Mouse (Mus musculus): ENCODE results near the gene Inpp5a. TPM values are rescaled to one million over a fixed set of nuclear protein-coding genes. Genes with fewer than 3 reads are reported as not detected.

Gene Inpp5a
- polyA plus RNA-seq, 1 experiment from 2014 or later: 22.2 TPM

DNA sequence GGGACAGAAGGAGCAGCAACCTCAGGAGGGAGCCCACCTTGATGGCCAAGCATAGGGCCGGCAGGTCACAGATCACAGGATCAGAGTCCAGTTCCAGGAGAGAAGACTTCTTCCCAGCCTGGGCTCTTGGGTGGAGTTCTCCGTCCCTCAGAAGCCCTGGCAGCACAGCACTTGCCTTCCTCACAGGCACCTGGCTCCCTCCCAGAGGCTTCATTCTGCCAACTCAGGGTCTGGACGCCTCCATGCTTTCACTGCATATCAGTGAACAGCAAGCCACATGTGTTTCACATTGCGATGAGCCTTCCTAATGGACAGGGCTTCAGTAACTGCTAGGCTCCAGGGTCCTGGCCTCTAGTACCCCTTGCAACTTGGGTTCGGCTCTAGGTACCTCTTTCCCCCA is 147.4 kb downstream of the Inpp5a start:
- 89% methylated on average over 5 of the region's 5 CpGs for WGBS

DNA sequence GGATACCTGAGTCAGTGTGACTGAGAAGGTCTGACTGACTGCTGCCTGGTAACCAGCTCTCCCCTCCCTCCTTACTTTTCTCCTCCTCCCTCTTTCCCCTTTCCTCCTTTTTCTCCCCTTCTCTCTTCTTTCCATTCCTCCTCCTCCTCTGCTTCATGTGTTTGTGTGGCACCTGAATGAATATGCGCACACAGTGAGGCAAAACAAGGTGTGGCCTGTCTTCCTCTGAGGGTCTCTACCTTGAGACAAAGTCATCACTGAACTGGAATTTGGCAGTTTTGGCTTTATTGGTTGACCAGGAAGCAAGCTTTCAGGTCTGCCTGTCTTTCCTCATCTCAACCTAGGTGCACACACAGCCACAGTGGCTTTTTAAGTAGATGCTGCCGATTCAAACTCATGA is 147.9 kb downstream of the Inpp5a start:
- Histone ChIP-seq H3K4me3 (replicated peaks) (no peak overlapping the region), H3K9ac (no peak overlapping the region), H3K4me1 (no peaks in the 10 kb centered on the region), H3K36me3 (peaks cover 4% of the 10 kb centered on the region; the same call in 1 of the 2 replicates), H3K27me3 (no peaks in the 10 kb centered on the region), H3K9me3 (replicated peaks) (no peaks in the 10 kb centered on the region), H3K27ac (no peak overlapping the region), H3K4me2 (no peak overlapping the region)
- WGBS: 95% methylated on average over 2 of the region's 2 CpGs
- no peak for ATAC-seq (replicated peaks; ENCODE audit: low FRiP score)

More for the DNA sequence above, 147.4 kb downstream of the Inpp5a start:
- Histone ChIP-seq H3K4me1 (peaks cover 2% of the 10 kb centered on the region), H3K36me3 (peaks cover 3% of the 10 kb centered on the region; the same call in 1 of the 2 replicates), H3K4me3 (replicated peaks) (no peak overlapping the region), H3K9me3 (replicated peaks) (no peaks in the 10 kb centered on the region), H3K27me3 (no peaks in the 10 kb centered on the region), H3K9ac (no peak overlapping the region), H3K4me2 (no peak overlapping the region), H3K27ac (no peak overlapping the region)
- no peak for ATAC-seq (replicated peaks; ENCODE audit: low FRiP score)

DNA sequence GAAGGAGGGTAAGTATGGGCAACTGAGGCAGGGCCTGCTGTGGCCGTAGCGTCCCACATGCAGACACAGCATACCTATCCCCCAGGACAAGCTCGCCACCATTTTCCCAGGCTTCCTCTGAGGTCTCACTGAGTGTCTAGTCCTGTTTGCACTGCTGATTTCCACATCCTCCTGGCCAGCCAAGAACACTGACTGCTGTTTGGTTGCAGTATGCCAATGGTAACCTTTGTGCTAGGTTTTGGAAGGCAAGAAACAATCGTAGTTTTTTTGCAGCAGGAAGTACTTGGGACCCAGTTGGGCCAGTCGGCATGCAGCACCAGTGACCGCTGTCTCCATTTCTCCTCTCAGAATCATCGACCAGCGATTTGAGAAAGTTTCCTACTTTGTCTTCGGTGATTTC is 148.9 kb downstream of the Inpp5a start:
- Histone ChIP-seq H3K4me1 (no peaks in the 10 kb centered on the region), H3K9ac (no peak overlapping the region), H3K9me3 (replicated peaks) (no peaks in the 10 kb centered on the region), H3K36me3 (peaks cover 9% of the 10 kb centered on the region; the same call in 1 of the 2 replicates), H3K4me3 (replicated peaks) (no peak overlapping the region), H3K4me2 (no peak overlapping the region), H3K27me3 (no peaks in the 10 kb centered on the region), H3K27ac (no peak overlapping the region)
- ATAC-seq (replicated peaks; ENCODE audit: low FRiP score): no peak
- 96% methylated on average over 9 of the region's 9 CpGs for WGBS

DNA sequence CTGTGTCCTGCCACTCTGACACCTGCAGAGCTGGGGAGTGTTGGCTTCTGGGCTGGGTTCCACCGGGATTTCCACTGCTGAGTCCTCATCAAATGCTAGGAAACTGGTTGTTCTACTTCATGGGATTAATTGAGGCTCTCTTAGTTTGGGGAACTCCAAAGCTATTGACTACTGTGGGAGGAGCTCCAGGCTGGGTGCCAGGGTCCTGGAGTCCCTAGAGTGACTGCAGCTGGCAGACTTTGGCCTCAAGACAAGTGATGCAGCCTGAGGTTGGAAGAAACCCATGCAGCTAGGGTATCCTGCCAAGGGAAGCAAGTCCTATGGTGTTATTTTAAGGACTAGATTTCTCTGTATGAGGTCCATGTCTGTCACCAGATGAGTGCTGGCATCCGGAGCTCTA is 149.6 kb downstream of the Inpp5a start:
- Histone ChIP-seq H3K27me3 (no peaks in the 10 kb centered on the region), H3K27ac (no peak overlapping the region), H3K36me3 (peaks cover 12% of the 10 kb centered on the region; the same call in 1 of the 2 replicates), H3K4me1 (no peaks in the 10 kb centered on the region), H3K9ac (no peak overlapping the region), H3K9me3 (replicated peaks) (no peaks in the 10 kb centered on the region), H3K4me3 (replicated peaks) (no peak overlapping the region), H3K4me2 (no peak overlapping the region)
- WGBS: 83% methylated on average over 2 of the region's 2 CpGs
- no peak for ATAC-seq (replicated peaks; ENCODE audit: low FRiP score)

DNA sequence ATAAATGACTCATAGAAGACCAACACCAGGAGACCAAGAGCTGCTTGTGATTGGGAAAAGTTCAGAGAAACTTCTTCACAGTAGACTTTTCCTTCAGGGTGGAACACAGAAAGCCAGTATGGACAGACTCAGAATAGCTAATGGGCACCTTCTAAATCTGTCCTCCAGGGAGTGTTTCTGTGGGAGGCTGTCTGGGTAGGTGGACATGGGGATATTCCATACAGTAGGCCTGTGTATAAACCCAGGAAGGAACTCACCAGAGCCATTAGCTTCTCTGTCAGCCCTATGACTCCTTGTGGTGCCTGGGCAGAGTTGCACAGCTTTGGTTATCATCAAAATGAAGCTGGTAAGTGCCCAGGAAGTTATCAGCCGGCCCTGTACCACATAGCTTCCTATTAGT is 151.7 kb downstream of the Inpp5a start:
- Histone ChIP-seq H3K9me3 (replicated peaks) (no peaks in the 10 kb centered on the region), H3K4me2 (no peak overlapping the region), H3K27ac (no peak overlapping the region), H3K9ac (no peak overlapping the region), H3K36me3 (peaks cover 18% of the 10 kb centered on the region; the same call in 1 of the 2 replicates), H3K4me3 (replicated peaks) (no peak overlapping the region), H3K4me1 (no peaks in the 10 kb centered on the region), H3K27me3 (no peaks in the 10 kb centered on the region)
- 69% methylated on average over 1 of the region's 1 CpGs for WGBS
- no peak for ATAC-seq (replicated peaks; ENCODE audit: low FRiP score)

DNA sequence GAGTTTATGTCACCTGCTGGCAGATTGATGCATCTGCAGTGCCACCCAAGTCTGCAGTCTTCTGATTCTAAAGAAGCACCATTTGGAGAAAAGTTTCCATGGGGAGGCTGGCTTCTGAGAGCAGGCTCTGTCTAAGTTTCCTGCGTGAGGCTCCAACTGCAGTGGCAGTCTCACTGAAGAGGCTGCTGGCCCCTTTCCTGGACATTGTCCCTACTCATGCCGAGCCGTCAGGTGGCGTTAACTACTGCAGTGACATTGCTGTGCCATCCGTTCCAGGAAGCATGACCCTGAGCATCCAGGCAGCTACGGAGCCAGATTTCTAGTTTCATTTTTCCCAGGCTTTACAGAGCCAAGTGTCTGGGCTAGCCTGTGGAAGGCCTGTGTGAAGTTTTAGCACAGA is 152.5 kb downstream of the Inpp5a start:
- Histone ChIP-seq H3K9me3 (replicated peaks) (no peaks in the 10 kb centered on the region), H3K36me3 (peaks cover 18% of the 10 kb centered on the region; the same call in 1 of the 2 replicates), H3K27me3 (no peaks in the 10 kb centered on the region), H3K9ac (no peak overlapping the region), H3K4me3 (replicated peaks) (no peak overlapping the region), H3K27ac (no peak overlapping the region), H3K4me1 (no peaks in the 10 kb centered on the region), H3K4me2 (no peak overlapping the region)
- 87% methylated on average over 6 of the region's 6 CpGs for WGBS
- ATAC-seq (replicated peaks; ENCODE audit: low FRiP score): no peak

DNA sequence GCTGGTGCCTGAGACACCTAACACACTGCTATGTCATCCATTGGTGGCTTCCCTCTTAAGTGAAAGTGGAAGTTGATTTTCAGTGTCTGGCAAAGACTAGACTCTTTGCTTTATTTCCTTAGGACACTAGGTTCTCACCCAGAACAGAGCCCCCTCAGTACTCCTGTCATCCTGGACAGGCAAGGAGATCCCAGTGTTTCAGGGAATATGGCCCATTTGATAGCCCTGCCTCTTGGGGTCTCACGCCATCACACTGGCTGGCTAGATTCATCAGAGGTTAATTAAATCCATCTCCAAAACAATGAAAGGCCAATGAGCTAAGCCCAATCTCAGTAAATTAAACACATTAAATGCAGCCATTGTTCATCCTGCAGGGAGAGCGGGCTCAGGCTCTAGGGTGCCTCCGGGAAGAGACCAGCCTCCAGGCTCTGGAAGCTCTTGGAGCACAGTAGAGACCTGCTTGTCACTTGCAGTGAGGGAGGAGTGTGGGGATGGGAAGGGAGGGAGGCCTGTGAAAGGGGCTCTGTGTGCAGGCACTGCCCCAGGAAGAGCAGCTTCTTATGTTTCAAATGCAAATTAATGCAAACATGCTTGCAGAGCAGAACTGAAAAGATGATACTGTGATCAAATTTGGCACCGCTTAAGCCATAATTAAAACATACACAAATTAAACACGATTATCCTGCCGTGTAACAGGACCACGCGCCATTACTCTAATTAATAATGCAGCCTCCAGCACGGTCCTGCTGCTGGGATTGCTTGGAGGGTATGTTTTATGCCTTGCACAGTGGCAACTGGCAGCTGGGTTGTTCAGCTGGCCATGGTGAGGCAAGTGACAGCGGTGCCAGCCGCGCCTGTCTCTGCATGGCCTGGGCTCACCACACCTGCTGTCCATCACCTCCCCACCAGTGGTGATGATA is 156.1 kb downstream of the Inpp5a start:
- no peak overlapping the region for H3K9ac ChIP-seq
- no peak overlapping the region for H3K4me2 ChIP-seq
- ATAC-seq (replicated peaks; ENCODE audit: low FRiP score): peak; percentile 54; the same call in 1 of the 2 replicates
- no peaks in the 10 kb centered on the region for H3K27me3 ChIP-seq
- H3K4me3 ChIP-seq (replicated peaks): no peak overlapping the region
- 0 out of 2 replicates have a peak, but pooled peaks cover 2% of the 10 kb centered on the region for H3K4me1 ChIP-seq
- WGBS: 64% methylated on average over 12 of the region's 12 CpGs
- peaks cover 18% of the 10 kb centered on the region; the same call in 1 of the 2 replicates for H3K36me3 ChIP-seq
- H3K9me3 ChIP-seq (replicated peaks): no peaks in the 10 kb centered on the region
- H3K27ac ChIP-seq: no peak overlapping the region

DNA sequence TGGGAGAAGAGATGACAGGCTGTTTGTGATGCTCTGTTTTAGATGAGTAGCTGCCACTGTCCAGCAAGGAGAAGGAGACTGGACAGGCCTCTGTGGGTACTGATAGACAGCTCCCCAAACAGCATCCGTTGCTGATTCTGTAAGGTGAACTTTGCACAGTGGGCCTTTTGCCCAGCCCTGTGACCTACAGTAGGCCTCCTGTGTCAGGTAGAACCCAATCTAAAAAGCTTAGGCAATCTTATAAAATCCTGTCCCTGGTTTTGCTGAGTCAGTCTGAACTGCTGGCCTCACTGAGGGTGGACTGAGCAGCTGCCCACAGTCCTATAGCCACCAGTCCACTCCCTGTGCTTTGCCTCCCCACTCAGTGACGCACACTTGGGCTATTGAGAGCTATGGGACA is 158.4 kb downstream of the Inpp5a start:
- Histone ChIP-seq H3K9ac (no peak overlapping the region), H3K27me3 (no peaks in the 10 kb centered on the region), H3K36me3 (peaks cover 12% of the 10 kb centered on the region; the same call in 1 of the 2 replicates), H3K27ac (no peak overlapping the region), H3K4me2 (no peak overlapping the region), H3K4me1 (0 out of 2 replicates have a peak, but pooled peaks cover 2% of the 10 kb centered on the region), H3K4me3 (replicated peaks) (no peak overlapping the region), H3K9me3 (replicated peaks) (no peaks in the 10 kb centered on the region)
- no peak for ATAC-seq (replicated peaks; ENCODE audit: low FRiP score)
- 76% methylated on average over 2 of the region's 2 CpGs for WGBS

DNA sequence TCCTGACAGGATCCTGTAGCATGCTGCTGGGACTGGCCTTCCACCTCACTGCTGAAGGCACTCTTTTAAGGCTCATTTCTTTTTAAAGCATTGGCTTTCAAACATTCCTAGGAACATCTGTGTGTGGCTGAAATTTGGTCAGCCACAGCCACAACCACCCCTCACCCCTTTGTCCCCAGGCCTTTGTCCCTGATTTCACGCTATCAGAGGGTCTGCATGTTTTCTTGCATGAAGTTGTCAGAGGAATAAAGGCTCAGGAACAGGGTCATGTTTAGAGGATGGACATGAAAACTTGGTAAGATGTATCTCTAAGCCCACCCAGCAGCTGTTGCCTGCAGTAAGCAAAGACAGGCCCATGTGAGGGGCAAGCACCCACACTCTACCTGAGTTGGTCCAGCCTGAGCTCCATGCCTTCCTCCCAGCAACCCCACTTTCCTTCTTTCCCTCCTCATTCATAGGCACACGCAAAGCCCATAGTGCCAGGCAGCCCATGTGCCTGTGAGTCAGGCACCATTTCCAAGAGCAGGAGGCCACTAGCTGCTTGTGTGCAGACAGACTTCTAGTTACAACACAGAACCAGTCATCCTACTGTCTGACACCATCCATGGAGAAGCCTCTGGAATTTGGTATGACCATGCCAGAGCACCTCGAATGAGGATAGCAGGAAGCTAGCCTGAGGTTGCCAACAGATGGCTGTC is 161.3 kb downstream of the Inpp5a start:
- Histone ChIP-seq H3K9me3 (replicated peaks) (no peaks in the 10 kb centered on the region), H3K9ac (no peak overlapping the region), H3K27ac (no peak overlapping the region), H3K36me3 (no peaks in the 10 kb centered on the region), H3K27me3 (no peaks in the 10 kb centered on the region), H3K4me2 (no peak overlapping the region), H3K4me1 (0 out of 2 replicates have a peak, but pooled peaks cover 2% of the 10 kb centered on the region), H3K4me3 (replicated peaks) (no peak overlapping the region)
- ATAC-seq (replicated peaks; ENCODE audit: low FRiP score): no peak
- 76% methylated on average over 3 of the region's 3 CpGs for WGBS

DNA sequence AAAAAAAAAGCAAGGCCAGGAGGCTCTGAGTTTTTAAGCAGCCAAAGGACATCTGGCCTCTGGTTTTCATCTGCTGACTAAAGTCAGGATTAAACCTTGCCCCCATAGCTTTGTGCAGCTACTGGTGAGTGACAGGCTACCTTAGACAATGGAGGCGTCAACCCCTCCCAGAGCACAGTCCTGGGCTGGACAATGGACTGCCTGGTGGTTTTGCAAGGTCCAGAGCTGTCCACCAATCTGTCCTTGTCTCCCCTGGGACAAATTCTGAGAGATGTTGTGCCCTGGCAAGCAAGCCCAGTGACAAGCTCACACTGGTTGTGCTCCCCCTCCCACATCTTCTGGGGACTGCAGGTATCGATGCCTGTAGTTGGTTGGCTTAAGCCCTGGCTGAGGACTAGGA is 162.6 kb downstream of the Inpp5a start:
- H3K36me3 ChIP-seq: no peaks in the 10 kb centered on the region
- H3K9ac ChIP-seq: no peak overlapping the region
- ATAC-seq (replicated peaks; ENCODE audit: low FRiP score): no peak
- no peak overlapping the region for H3K27ac ChIP-seq
- H3K4me1 ChIP-seq: 0 out of 2 replicates have a peak, but pooled peaks cover 5% of the 10 kb centered on the region
- no peak overlapping the region for H3K4me2 ChIP-seq
- no peaks in the 10 kb centered on the region for H3K9me3 ChIP-seq (replicated peaks)
- H3K27me3 ChIP-seq: no peaks in the 10 kb centered on the region
- WGBS: 94% methylated on average over 2 of the region's 2 CpGs
- no peak overlapping the region for H3K4me3 ChIP-seq (replicated peaks)

DNA sequence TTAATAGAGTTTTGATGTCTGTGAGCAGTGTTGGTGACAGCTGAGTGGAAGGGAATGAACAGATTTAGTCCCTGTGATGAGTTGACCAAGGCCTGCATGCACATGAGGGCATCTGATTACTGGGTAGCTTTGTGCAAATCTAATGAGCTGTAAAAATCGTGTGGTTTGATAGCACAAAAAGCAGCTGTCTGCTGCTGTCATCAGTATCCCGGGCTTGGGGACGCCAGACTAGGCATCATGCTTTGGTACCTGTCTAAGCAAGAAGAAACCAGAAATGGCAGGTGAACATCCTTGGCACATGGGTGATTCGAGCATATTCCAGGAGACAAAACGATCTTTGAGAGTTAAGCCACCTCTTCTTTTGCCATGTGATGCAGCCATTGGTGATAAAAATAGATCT is 167.4 kb downstream of the Inpp5a start:
- no peak overlapping the region for H3K27ac ChIP-seq
- no peak for ATAC-seq (replicated peaks; ENCODE audit: low FRiP score)
- WGBS: 44% methylated on average over 5 of the region's 5 CpGs
- H3K36me3 ChIP-seq: peaks cover 11% of the 10 kb centered on the region
- H3K27me3 ChIP-seq: no peaks in the 10 kb centered on the region
- no peak overlapping the region for H3K9ac ChIP-seq
- H3K9me3 ChIP-seq (replicated peaks): no peaks in the 10 kb centered on the region
- no peak overlapping the region for H3K4me3 ChIP-seq (replicated peaks)
- no peak overlapping the region for H3K4me2 ChIP-seq
- 0 out of 2 replicates have a peak, but pooled peaks cover 7% of the 10 kb centered on the region for H3K4me1 ChIP-seq

All from kidney, embryonic 15.5 days (tissue).